Mouse (Mus musculus): ENCODE data around the gene Gpr155. TPM values are rescaled to one million over a fixed set of nuclear protein-coding genes. Genes with fewer than 3 reads are reported as not detected.

Gpr155 gene
- total and polyA plus RNA-seq, 3 experiments: 0.23 to 0.99 TPM; not detected in 1

DNA sequence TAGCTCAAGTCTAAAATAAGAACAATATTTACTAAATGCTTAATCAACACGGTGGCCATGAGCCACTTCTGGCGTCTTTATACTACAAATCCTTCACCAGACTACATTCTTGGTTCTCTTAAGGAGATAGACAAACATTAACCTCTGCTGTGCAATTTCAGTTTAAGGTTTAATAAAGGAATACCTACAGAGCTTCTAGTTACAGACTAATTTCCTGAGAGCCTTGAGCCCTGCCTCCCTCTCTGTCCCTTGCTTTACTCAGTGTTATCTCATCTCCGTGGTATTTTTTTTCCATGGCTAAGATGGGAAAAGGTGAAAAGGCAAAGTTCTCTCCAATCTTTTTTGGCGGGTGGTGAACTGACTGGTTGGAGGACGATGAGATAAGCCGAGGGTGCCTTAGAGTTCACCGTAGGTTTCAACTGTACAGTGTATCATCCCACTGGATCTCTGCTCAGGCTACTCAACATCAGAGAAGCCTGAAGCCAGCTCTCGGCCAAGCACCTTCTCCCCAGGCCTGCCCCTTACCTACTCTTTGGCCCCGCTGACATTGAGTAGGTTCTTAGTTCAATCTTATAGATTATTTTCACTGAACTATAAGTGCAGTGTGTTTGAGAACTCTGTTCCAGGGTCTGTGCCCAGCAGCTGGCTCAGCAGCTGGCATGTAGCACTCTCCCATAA lies 5.9 kb downstream of the Gpr155 start:
- DNase-seq (ENCODE audit: low read depth, low spot score): no peak
- no peak overlapping the region for H3K9ac ChIP-seq (ENCODE audit: control insufficient read depth, low read depth, low read length, poor library complexity, severe bottlenecking)
- H3K9me3 ChIP-seq (replicated peaks; ENCODE audit: insufficient read depth, low read length): no peaks in the 10 kb centered on the region
- no peaks in the 10 kb centered on the region for H3K4me1 ChIP-seq (ENCODE audit: control insufficient read depth in 1 of 2, insufficient read depth in 2 of 2, low read length in 2 of 2)
- H3K4me3 ChIP-seq (ENCODE audit: control insufficient read depth in 1 of 2, insufficient read depth in 1 of 2, low read depth in 2 of 2, low read length in 2 of 2): no peak overlapping the region
- H3K27me3 ChIP-seq (ENCODE audit: control insufficient read depth in 1 of 2, insufficient read depth in 2 of 2, low read length in 2 of 2): peaks cover 2 to 4% of the 10 kb centered on the region in 2 experiments; a peak in 3 of 4 replicates
- TF ChIP-seq ZC3H11A (IDR thresholded peaks at IDR 0.05; ENCODE audit: low read depth, low read length) (no peak), USF1 (IDR thresholded peaks at IDR 0.05; ENCODE audit: low read depth, low read length) (no peak), KAT2A (conservative IDR thresholded peaks at IDR 0.05; ENCODE audit: low read depth, low read length) (no peak), MYB (IDR thresholded peaks at IDR 0.05; ENCODE audit: low read depth, low read length) (no peak), CTCF (IDR thresholded peaks at IDR 0.05 in 2 of 3, conservative IDR thresholded peaks at IDR 0.05 in 1 of 3; ENCODE audit: control insufficient read depth in 1 of 3, insufficient read depth in 1 of 3, low read depth in 2 of 3, low read length in 3 of 3, poor library complexity in 1 of 3, severe bottlenecking in 1 of 3) (no peak), POLR2AphosphoS5 (IDR thresholded peaks at IDR 0.05; ENCODE audit: borderline replicate concordance, low read depth, low read length) (no peak), MXI1 (IDR thresholded peaks at IDR 0.05; ENCODE audit: low read depth, low read length) (no peak), MAX (IDR thresholded peaks at IDR 0.05; ENCODE audit: low read length) (no peak), CHD2 (IDR thresholded peaks at IDR 0.05; ENCODE audit: low read length) (no peak), SIN3A (IDR thresholded peaks at IDR 0.05; ENCODE audit: low read length) (no peak), ZKSCAN1 (IDR thresholded peaks at IDR 0.05; ENCODE audit: low read depth, low read length) (no peak), MEF2A (IDR thresholded peaks at IDR 0.05; ENCODE audit: extremely low read depth, insufficient replicate concordance, low read depth, low read length, poor library complexity, severe bottlenecking) (no peak), CHD1 (IDR thresholded peaks at IDR 0.05; ENCODE audit: low read depth, low read length) (no peak), NRF1 (IDR thresholded peaks at IDR 0.05; ENCODE audit: insufficient read depth, low read depth, low read length, poor library complexity, severe bottlenecking) (no peak), UBTF (IDR thresholded peaks at IDR 0.05; ENCODE audit: borderline replicate concordance, insufficient read depth, low read depth, low read length) (no peak), GABPA (IDR thresholded peaks at IDR 0.05; ENCODE audit: low read depth, low read length) (no peak), JUND (IDR thresholded peaks at IDR 0.05; ENCODE audit: low read depth, low read length) (no peak), SMC3 (IDR thresholded peaks at IDR 0.05; ENCODE audit: low read depth, low read length) (no peak), GATA1 (IDR thresholded peaks at IDR 0.05; ENCODE audit: low read depth, low read length) (no peak), MAZ (IDR thresholded peaks at IDR 0.05; ENCODE audit: low read depth, low read length) (no peak)
- peaks cover 0 to 2% of the 10 kb centered on the region in 2 experiments; a peak in 2 of 4 replicates for H3K36me3 ChIP-seq (ENCODE audit: control insufficient read depth in 1 of 2, insufficient read depth in 2 of 2, low read length in 2 of 2)
- no peaks in the 10 kb centered on the region for H3K79me2 ChIP-seq (ENCODE audit: control insufficient read depth, insufficient read depth, low read length, poor library complexity)
- no peak overlapping the region for H3K27ac ChIP-seq (ENCODE audit: control insufficient read depth, low read depth, low read length)

DNA sequence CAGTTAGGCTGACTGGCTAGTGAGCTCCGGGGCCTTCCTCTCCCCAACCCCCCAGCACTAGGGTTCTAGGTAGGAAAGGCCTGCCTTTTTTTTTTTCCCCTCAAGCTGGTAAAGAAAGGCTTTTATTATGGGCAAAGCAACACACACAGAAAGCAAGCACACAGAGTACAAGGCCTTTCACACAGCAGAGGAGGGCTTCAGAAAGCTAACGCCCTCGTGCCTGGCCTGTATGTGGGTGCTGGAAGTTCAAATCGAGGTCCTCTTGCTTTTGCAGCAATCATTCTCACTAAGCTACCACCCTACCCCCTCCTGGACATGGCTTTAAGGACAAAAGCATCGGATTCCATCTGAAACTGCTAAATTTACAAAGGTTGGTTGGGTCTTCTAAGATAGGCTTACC lies 6.7 kb downstream of the Gpr155 start:
- no peak for DNase-seq (ENCODE audit: low read depth, low spot score)
- no peak overlapping the region for H3K9ac ChIP-seq (ENCODE audit: control insufficient read depth, low read depth, low read length, poor library complexity, severe bottlenecking)
- no peak for TF ChIP-seq RAD21 (IDR thresholded peaks at IDR 0.05; ENCODE audit: low read depth, low read length)
- TF ChIP-seq MEF2A (IDR thresholded peaks at IDR 0.05; ENCODE audit: extremely low read depth, insufficient replicate concordance, low read depth, low read length, poor library complexity, severe bottlenecking): no peak
- TF ChIP-seq USF2 (IDR thresholded peaks at IDR 0.05; ENCODE audit: borderline replicate concordance in 1 of 2, insufficient read depth in 1 of 2, low read depth in 1 of 2, low read length in 2 of 2): no peak
- no peak for TF ChIP-seq E2F4 (IDR thresholded peaks at IDR 0.05; ENCODE audit: borderline replicate concordance, low read depth, low read length)
- TF ChIP-seq MAFK (IDR thresholded peaks at IDR 0.05; ENCODE audit: borderline replicate concordance, low read depth, low read length): no peak
- TF ChIP-seq MAX (IDR thresholded peaks at IDR 0.05; ENCODE audit: low read length): no peak
- no peak for TF ChIP-seq TBP (IDR thresholded peaks at IDR 0.05; ENCODE audit: low read depth, low read length)
- no peak for TF ChIP-seq NRF1 (IDR thresholded peaks at IDR 0.05; ENCODE audit: insufficient read depth, low read depth, low read length, poor library complexity, severe bottlenecking)
- TF ChIP-seq USF1 (IDR thresholded peaks at IDR 0.05; ENCODE audit: low read depth, low read length): no peak
- no peak for TF ChIP-seq ETS1 (IDR thresholded peaks at IDR 0.05; ENCODE audit: low read depth, low read length)
- TF ChIP-seq TAL1 (IDR thresholded peaks at IDR 0.05; ENCODE audit: low read length): no peak
- no peak for TF ChIP-seq CTCF (IDR thresholded peaks at IDR 0.05 in 2 of 3, conservative IDR thresholded peaks at IDR 0.05 in 1 of 3; ENCODE audit: control insufficient read depth in 1 of 3, insufficient read depth in 1 of 3, low read depth in 2 of 3, low read length in 3 of 3, poor library complexity in 1 of 3, severe bottlenecking in 1 of 3)
- TF ChIP-seq MXI1 (IDR thresholded peaks at IDR 0.05; ENCODE audit: low read depth, low read length): no peak
- TF ChIP-seq ZC3H11A (IDR thresholded peaks at IDR 0.05; ENCODE audit: low read depth, low read length): no peak
- TF ChIP-seq JUND (IDR thresholded peaks at IDR 0.05; ENCODE audit: low read depth, low read length): no peak
- no peaks in the 10 kb centered on the region for H3K4me1 ChIP-seq (ENCODE audit: control insufficient read depth in 1 of 2, insufficient read depth in 2 of 2, low read length in 2 of 2)
- peaks cover 2 to 4% of the 10 kb centered on the region in 2 experiments; a peak in 3 of 4 replicates for H3K27me3 ChIP-seq (ENCODE audit: control insufficient read depth in 1 of 2, insufficient read depth in 2 of 2, low read length in 2 of 2)
- H3K9me3 ChIP-seq (replicated peaks; ENCODE audit: insufficient read depth, low read length): no peaks in the 10 kb centered on the region
- no peak overlapping the region for H3K27ac ChIP-seq (ENCODE audit: control insufficient read depth, low read depth, low read length)
- H3K4me3 ChIP-seq (ENCODE audit: control insufficient read depth in 1 of 2, insufficient read depth in 1 of 2, low read depth in 2 of 2, low read length in 2 of 2): no peak overlapping the region
- H3K36me3 ChIP-seq (ENCODE audit: control insufficient read depth in 1 of 2, insufficient read depth in 2 of 2, low read length in 2 of 2): no peaks in the 10 kb centered on the region
- no peaks in the 10 kb centered on the region for H3K79me2 ChIP-seq (ENCODE audit: control insufficient read depth, insufficient read depth, low read length, poor library complexity)

Data from MEL (cell line).